Mouse (Mus musculus) stomach, embryonic 14.5 days (tissue): Measurements from ENCODE around the gene Tbc1d14. TPM values are rescaled to one million over a fixed set of nuclear protein-coding genes. Genes with fewer than 3 reads are reported as not detected.

Experiments used
- ATAC-seq: fragments of 200-750 bp; cut with Nextera tagmentation; 2 replicates; pipeline ENCODE4 v1.8.0; 2017; ENCODE audit warnings: low read depth, moderate TSS enrichment; ENCODE audit not compliant: insufficient number of reproducible peaks, insufficient read depth, low FRiP score
- H3K27ac ChIP-seq: fragments of 300-500 bp; sonication (generic); 2 replicates; pipeline ENCODE4 v1.5.1; 2014; ENCODE audit warnings: mild to moderate bottlenecking, low read length, moderate library complexity, mixed read lengths
- H3K27me3 ChIP-seq: fragments of 300-500 bp; sonication (generic); 2 replicates; pipeline ENCODE4 v1.6.1; 2014; ENCODE audit warnings: low read length, control low read depth, mixed read lengths; ENCODE audit not compliant: control insufficient read depth, insufficient read depth
- H3K36me3 ChIP-seq: fragments of 300-500 bp; sonication (generic); 2 replicates; pipeline ENCODE4 v1.6.1; 2014; ENCODE audit warnings: mild to moderate bottlenecking, control low read depth, low read length, moderate library complexity, mixed read lengths; ENCODE audit not compliant: control insufficient read depth, insufficient read depth
- H3K4me1 ChIP-seq: fragments of 300-500 bp; sonication (generic); 2 replicates; pipeline ENCODE4 v1.6.1; 2014; ENCODE audit warnings: low read length, control low read depth, mixed read lengths; ENCODE audit not compliant: control insufficient read depth, insufficient read depth
- H3K4me2 ChIP-seq: fragments of 300-500 bp; sonication (generic); replicated peaks from 2 replicates; pipeline ENCODE4 v1.6.1; 2014; ENCODE audit warnings: low read depth, low read length, control low read depth
- H3K4me3 ChIP-seq: fragments of 300-500 bp; sonication (generic); 2 replicates; pipeline ENCODE4 v1.5.1; 2014; ENCODE audit warnings: low read depth, low read length, control low read depth
- H3K9ac ChIP-seq: fragments of 300-500 bp; sonication (generic); replicated peaks from 2 replicates; pipeline ENCODE4 v1.6.1; 2014; ENCODE audit warnings: low read depth, mild to moderate bottlenecking, control low read depth, low read length, moderate library complexity, mixed read lengths
- H3K9me3 ChIP-seq: fragments of 300-500 bp; sonication (generic); 2 replicates; pipeline ENCODE4 v1.6.1; 2016; ENCODE audit warnings: low read depth, low read length, control low read depth; ENCODE audit not compliant: control insufficient read depth
- WGBS: fragments of 180-500 bp; shearing (Covaris S2); extraction: QIAGEN DNeasy Blood & Tissue Kit; methylation state at CpG from one replicate; pipeline ENCODE4 v1.1.7; 2014; 5-methylcytosine and 5-hydroxymethylcytosine counted together
- polyA plus RNA-seq: library from polyadenylated mRNA; unstranded; fragments of >200 nt; fragmentation: Nextera tagmentation; extraction: Ambion mirVana; gene quantifications from 2 replicates; pipeline ENCODE4 v1.2.1, GENCODE M21; 2014

The Tbc1d14 gene
- polyA plus RNA-seq, 1 experiment from 2014 or later = 41.8 TPM

- Histone ChIP-seq H3K36me3 (peaks cover 11% of the 10 kb centered on the region; the same call in 1 of the 2 replicates), H3K4me2 (no peak overlapping the region), H3K4me3 (no peak overlapping the region), H3K9ac (no peak overlapping the region), H3K4me1 (peaks cover 13% of the 10 kb centered on the region), H3K27ac (no peak overlapping the region), H3K9me3 (no peaks in the 10 kb centered on the region), H3K27me3 (no peaks in the 10 kb centered on the region)
- ATAC-seq = no peak
- 82% methylated on average over 2 of the region's 2 CpGs for WGBS
Observed at GRCm38 (mm10) chr5:36526921-36527320, 66.2 kb downstream of the Tbc1d14 start.

DNA sequence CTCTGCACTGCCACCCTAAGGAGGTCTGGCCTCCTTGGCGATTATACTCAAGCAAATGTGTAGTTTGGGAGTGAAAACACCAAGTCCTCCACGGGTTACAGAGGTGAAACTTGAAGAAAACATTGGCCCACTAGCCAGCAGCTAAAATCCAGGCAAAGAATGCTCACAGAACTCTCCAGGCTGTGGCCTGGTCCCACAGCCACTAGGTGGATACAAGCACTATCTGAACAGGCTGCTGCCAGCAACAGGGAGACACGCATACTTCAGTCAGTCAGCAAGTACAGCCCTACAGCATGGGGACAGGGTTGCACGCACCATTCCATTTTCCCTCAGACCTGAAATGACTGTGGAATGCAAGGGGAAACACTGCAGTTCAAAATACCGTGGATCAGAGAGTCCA is 66.8 kb downstream of the Tbc1d14 start:
- peaks cover 16% of the 10 kb centered on the region; the same call in 1 of the 2 replicates for H3K36me3 ChIP-seq
- H3K4me1 ChIP-seq = peaks cover 13% of the 10 kb centered on the region
- H3K27ac ChIP-seq = no peak overlapping the region
- 85% methylated on average over 5 of the region's 5 CpGs for WGBS
- no peak overlapping the region for H3K9ac ChIP-seq
- H3K4me3 ChIP-seq = no peak overlapping the region
- no peak for ATAC-seq
- no peaks in the 10 kb centered on the region for H3K27me3 ChIP-seq
- no peaks in the 10 kb centered on the region for H3K9me3 ChIP-seq
- no peak overlapping the region for H3K4me2 ChIP-seq

GRCm38 (mm10) chr5:36525216-36525615 is 67.9 kb downstream of the Tbc1d14 start:
- Histone ChIP-seq H3K27ac (no peak overlapping the region), H3K36me3 (peaks cover 20% of the 10 kb centered on the region; the same call in 1 of the 2 replicates), H3K4me3 (no peak overlapping the region), H3K9me3 (no peaks in the 10 kb centered on the region), H3K9ac (no peak overlapping the region), H3K27me3 (no peaks in the 10 kb centered on the region), H3K4me1 (peaks cover 13% of the 10 kb centered on the region), H3K4me2 (no peak overlapping the region)
- WGBS = 77% methylated on average over 2 of the region's 2 CpGs
- ATAC-seq = no peak

DNA sequence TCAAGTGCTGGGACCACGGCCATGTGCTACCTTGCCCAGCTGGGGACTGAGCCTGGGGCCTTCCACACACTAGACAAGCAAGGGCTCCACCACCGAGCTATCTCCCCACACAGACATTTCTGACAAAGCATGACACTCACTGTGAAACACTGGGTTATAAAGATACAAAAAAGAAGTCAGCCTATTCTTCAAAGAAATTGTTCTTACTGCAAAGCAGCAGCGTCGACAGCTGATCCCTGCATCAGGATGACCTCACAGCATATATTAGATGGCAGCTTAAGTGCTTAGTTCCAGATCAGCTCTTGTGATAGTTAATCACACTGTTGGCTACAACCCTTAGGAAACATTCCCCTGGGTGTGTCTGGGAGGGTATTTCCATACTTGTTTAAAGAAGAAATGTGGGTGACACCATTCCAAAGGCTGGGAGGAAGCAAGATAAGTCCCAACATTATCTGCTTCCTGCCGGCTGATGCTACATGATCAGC is 69.8 kb downstream of the Tbc1d14 start:
- Histone ChIP-seq H3K4me1 (0 out of 2 replicates have a peak, but pooled peaks cover 3% of the 10 kb centered on the region), H3K9ac (no peak overlapping the region), H3K4me2 (no peak overlapping the region), H3K27ac (no peak overlapping the region), H3K36me3 (peaks cover 35% of the 10 kb centered on the region), H3K4me3 (no peak overlapping the region), H3K9me3 (no peaks in the 10 kb centered on the region), H3K27me3 (no peaks in the 10 kb centered on the region)
- ATAC-seq = no peak
- WGBS = 68% methylated on average over 5 of the region's 5 CpGs

DNA sequence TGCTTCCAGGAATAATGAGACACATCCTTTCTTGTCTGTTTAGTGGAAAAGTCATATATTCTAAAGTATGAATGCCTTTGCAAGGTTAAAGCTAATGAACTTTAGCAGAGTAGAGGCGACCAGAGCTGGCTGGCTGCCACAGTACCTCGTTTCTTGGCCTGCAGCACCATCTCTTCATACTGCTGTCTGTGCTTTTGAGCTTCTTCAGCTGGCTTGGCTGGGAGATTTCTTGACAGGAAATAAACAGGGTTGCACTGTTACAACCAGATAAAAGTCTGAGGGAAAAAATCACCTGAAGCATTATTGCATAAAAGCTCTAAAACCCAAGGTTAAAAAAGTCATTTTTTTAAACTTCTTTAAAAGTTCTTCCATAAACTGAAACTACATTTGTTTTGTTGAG is 70.3 kb downstream of the Tbc1d14 start:
- Histone ChIP-seq H3K4me2 (no peak overlapping the region), H3K27ac (no peak overlapping the region), H3K27me3 (no peaks in the 10 kb centered on the region), H3K9ac (no peak overlapping the region), H3K36me3 (peaks cover 40% of the 10 kb centered on the region), H3K4me1 (no peaks in the 10 kb centered on the region), H3K4me3 (no peak overlapping the region), H3K9me3 (no peaks in the 10 kb centered on the region)
- WGBS = 48% methylated on average over 2 of the region's 2 CpGs
- ATAC-seq = peak; percentile 49; the same call in 1 of the 2 replicates

DNA sequence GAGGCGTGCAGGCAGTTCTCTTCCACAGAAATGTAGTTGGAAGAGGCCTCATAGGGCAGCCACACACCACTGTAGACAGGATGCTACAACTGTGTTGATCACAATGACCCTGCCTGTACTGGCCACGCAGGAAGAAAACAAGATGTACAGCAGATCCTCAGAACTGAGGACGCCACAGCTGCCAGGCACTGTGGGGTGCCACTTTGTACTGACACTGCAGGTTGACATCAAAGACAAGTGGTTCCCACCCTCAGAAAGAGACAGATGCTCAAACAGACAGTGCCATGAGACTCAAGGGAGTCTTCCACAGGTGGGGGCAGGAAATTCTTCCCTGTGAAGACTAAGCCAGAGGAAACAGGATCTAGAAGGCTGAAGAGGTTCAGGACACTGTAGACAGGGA is 73.3 kb downstream of the Tbc1d14 start:
- H3K9ac ChIP-seq = no peak overlapping the region
- no peak overlapping the region for H3K4me2 ChIP-seq
- H3K9me3 ChIP-seq = no peaks in the 10 kb centered on the region
- WGBS = 78% methylated on average over 3 of the region's 3 CpGs
- H3K27me3 ChIP-seq = no peaks in the 10 kb centered on the region
- ATAC-seq = no peak
- H3K4me3 ChIP-seq = no peak overlapping the region
- H3K27ac ChIP-seq = no peak overlapping the region
- H3K36me3 ChIP-seq = peaks cover 41% of the 10 kb centered on the region
- no peaks in the 10 kb centered on the region for H3K4me1 ChIP-seq

DNA sequence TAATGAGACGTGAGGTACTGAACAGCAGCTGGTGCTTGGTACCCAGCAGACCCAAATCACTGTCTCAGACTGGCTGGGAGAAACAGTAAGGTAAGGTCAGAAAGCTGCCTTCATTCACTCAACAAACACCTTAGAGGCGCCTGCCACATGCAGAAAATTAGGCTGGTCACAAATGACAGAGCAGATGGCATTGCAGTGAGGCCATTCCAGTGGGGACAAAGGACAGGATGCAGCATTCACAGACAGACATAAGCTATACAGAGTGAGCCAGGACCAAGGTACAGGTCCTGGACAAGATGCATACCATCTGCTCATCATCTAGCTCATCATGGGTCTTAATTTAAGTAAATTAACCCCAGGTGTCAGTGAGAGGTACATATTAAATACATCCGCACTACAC is 75.5 kb downstream of the Tbc1d14 start:
- Histone ChIP-seq H3K36me3 (peaks cover 41% of the 10 kb centered on the region), H3K4me3 (no peak overlapping the region), H3K27me3 (no peaks in the 10 kb centered on the region), H3K4me2 (no peak overlapping the region), H3K9ac (no peak overlapping the region), H3K9me3 (no peaks in the 10 kb centered on the region), H3K27ac (no peak overlapping the region), H3K4me1 (no peaks in the 10 kb centered on the region)
- no peak for ATAC-seq
- WGBS = 86% methylated on average over 3 of the region's 3 CpGs

- Histone ChIP-seq H3K36me3 (peaks cover 46% of the 10 kb centered on the region), H3K9me3 (no peaks in the 10 kb centered on the region), H3K4me1 (no peaks in the 10 kb centered on the region), H3K4me2 (no peak overlapping the region), H3K27ac (no peak overlapping the region), H3K9ac (no peak overlapping the region), H3K4me3 (no peak overlapping the region), H3K27me3 (no peaks in the 10 kb centered on the region)
- WGBS = 87% methylated on average over 5 of the region's 5 CpGs
- ATAC-seq = no peak
Observed at GRCm38 (mm10) chr5:36515558-36515957, 77.5 kb downstream of the Tbc1d14 start.

- Histone ChIP-seq H3K27ac (no peak overlapping the region), H3K4me1 (no peaks in the 10 kb centered on the region), H3K4me2 (no peak overlapping the region), H3K36me3 (peaks cover 45% of the 10 kb centered on the region), H3K27me3 (no peaks in the 10 kb centered on the region), H3K4me3 (no peak overlapping the region), H3K9ac (no peak overlapping the region; the same call in 1 of the 2 replicates), H3K9me3 (no peaks in the 10 kb centered on the region)
- 95% methylated on average over 1 of the region's 1 CpGs for WGBS
- ATAC-seq = no peak
Observed at GRCm38 (mm10) chr5:36515126-36515525, 78.0 kb downstream of the Tbc1d14 start.
